Mouse (Mus musculus): ENCODE results near the gene Meis1. TPM values are rescaled to one million over a fixed set of nuclear protein-coding genes. Genes with fewer than 3 reads are reported as not detected.
A peak's percentile ranks its signal among the peaks of the same experiment; 100 is the strongest.

The Meis1 gene
- polyA plus RNA-seq, 1 experiment from 2014 or later, result 166 TPM

- Histone ChIP-seq H3K9ac (replicated peaks) (peak overlapping the region; percentile 97), H3K9me3 (replicated peaks) (no peaks in the 10 kb centered on the region), H3K4me2 (peak overlapping the region; percentile 87), H3K4me3 (replicated peaks) (peak overlapping the region; percentile 73), H3K27ac (replicated peaks) (peak overlapping the region; percentile 100), H3K27me3 (replicated peaks) (no peaks in the 10 kb centered on the region), H3K36me3 (no peaks in the 10 kb centered on the region), H3K4me1 (peaks cover 18% of the 10 kb centered on the region)
- ATAC-seq (ENCODE audit: low FRiP score), result peak; percentile 90
- WGBS, result under 1% methylated on average over 25 of the region's 25 CpGs
Measured at GRCm38 (mm10) chr11:19020371-19020824, 1.6 kb upstream of the Meis1 start.

- Histone ChIP-seq H3K9ac (replicated peaks) (peak overlapping the region; percentile 97), H3K4me3 (replicated peaks) (peak overlapping the region; percentile 73), H3K9me3 (replicated peaks) (no peaks in the 10 kb centered on the region), H3K4me1 (peaks cover 20% of the 10 kb centered on the region), H3K27ac (replicated peaks) (peak overlapping the region; percentile 100), H3K4me2 (peak overlapping the region; percentile 87), H3K36me3 (no peaks in the 10 kb centered on the region), H3K27me3 (replicated peaks) (no peaks in the 10 kb centered on the region)
- peak; percentile 33 for ATAC-seq (ENCODE audit: low FRiP score)
- under 1% methylated on average over 67 of the region's 67 CpGs for WGBS
Measured at GRCm38 (mm10) chr11:19019204-19020171, 703 bp upstream of the Meis1 start.

GRCm38 (mm10) chr11:19017719-19018413, 919 bp downstream of the Meis1 start:
- H3K36me3 ChIP-seq, result no peaks in the 10 kb centered on the region
- H3K4me2 ChIP-seq, result peak overlapping the region; percentile 87
- H3K4me1 ChIP-seq, result peaks cover 20% of the 10 kb centered on the region
- H3K27me3 ChIP-seq (replicated peaks), result no peaks in the 10 kb centered on the region
- 2% methylated on average over 14 of the region's 14 CpGs for WGBS
- ATAC-seq (ENCODE audit: low FRiP score), result no peak
- H3K9me3 ChIP-seq (replicated peaks), result no peaks in the 10 kb centered on the region
- H3K9ac ChIP-seq (replicated peaks), result peak overlapping the region; percentile 97
- H3K4me3 ChIP-seq (replicated peaks), result peak overlapping the region; percentile 73
- H3K27ac ChIP-seq (replicated peaks), result peak overlapping the region; percentile 100

GRCm38 (mm10) chr11:19017262-19017661, 1.5 kb downstream of the Meis1 start:
- peak overlapping the region; percentile 70 for H3K9ac ChIP-seq (replicated peaks)
- WGBS, result 11% methylated on average over 1 of the region's 1 CpGs
- no peak for ATAC-seq (ENCODE audit: low FRiP score)
- H3K9me3 ChIP-seq (replicated peaks), result no peaks in the 10 kb centered on the region
- H3K4me2 ChIP-seq, result peak overlapping the region; percentile 87
- peaks cover 25% of the 10 kb centered on the region for H3K4me1 ChIP-seq
- peak overlapping the region; percentile 73 for H3K4me3 ChIP-seq (replicated peaks)
- H3K36me3 ChIP-seq, result no peaks in the 10 kb centered on the region
- peak overlapping the region; percentile 100 for H3K27ac ChIP-seq (replicated peaks)
- H3K27me3 ChIP-seq (replicated peaks), result no peaks in the 10 kb centered on the region

GRCm38 (mm10) chr11:19016481-19017220, 2.1 kb downstream of the Meis1 start:
- Histone ChIP-seq H3K27me3 (replicated peaks) (no peaks in the 10 kb centered on the region), H3K27ac (replicated peaks) (peak overlapping the region; percentile 100), H3K9me3 (replicated peaks) (no peaks in the 10 kb centered on the region), H3K9ac (replicated peaks) (peak overlapping the region; percentile 70), H3K4me3 (replicated peaks) (peak overlapping the region; percentile 73), H3K36me3 (no peaks in the 10 kb centered on the region), H3K4me2 (peak overlapping the region; percentile 87), H3K4me1 (peaks cover 22% of the 10 kb centered on the region)
- 4% methylated on average over 10 of the region's 10 CpGs for WGBS
- ATAC-seq (ENCODE audit: low FRiP score), result no peak

- no peak for ATAC-seq (ENCODE audit: low FRiP score)
- Histone ChIP-seq H3K9me3 (replicated peaks) (no peaks in the 10 kb centered on the region), H3K27ac (replicated peaks) (peak overlapping the region; percentile 100), H3K4me2 (peak overlapping the region; percentile 87), H3K9ac (replicated peaks) (peak overlapping the region; percentile 70), H3K4me3 (replicated peaks) (peak overlapping the region; percentile 73), H3K36me3 (no peaks in the 10 kb centered on the region), H3K4me1 (peaks cover 18% of the 10 kb centered on the region), H3K27me3 (replicated peaks) (no peaks in the 10 kb centered on the region)
- 2% methylated on average over 37 of the region's 37 CpGs for WGBS
Measured at GRCm38 (mm10) chr11:19015731-19016461, 2.9 kb downstream of the Meis1 start.

GRCm38 (mm10) chr11:19015381-19015730, 3.4 kb downstream of the Meis1 start:
- Histone ChIP-seq H3K4me2 (peak overlapping the region; percentile 87), H3K4me1 (peaks cover 22% of the 10 kb centered on the region), H3K9ac (replicated peaks) (peak overlapping the region; percentile 70), H3K27me3 (replicated peaks) (no peaks in the 10 kb centered on the region), H3K4me3 (replicated peaks) (peak overlapping the region; percentile 73), H3K9me3 (replicated peaks) (no peaks in the 10 kb centered on the region), H3K27ac (replicated peaks) (peak overlapping the region; percentile 100), H3K36me3 (no peaks in the 10 kb centered on the region)
- WGBS, result 3% methylated on average over 5 of the region's 5 CpGs
- no peak for ATAC-seq (ENCODE audit: low FRiP score)

- H3K9me3 ChIP-seq (replicated peaks), result no peaks in the 10 kb centered on the region
- H3K27ac ChIP-seq (replicated peaks), result peak overlapping the region; percentile 100
- peaks cover 29% of the 10 kb centered on the region for H3K4me1 ChIP-seq
- peak overlapping the region; percentile 70 for H3K9ac ChIP-seq (replicated peaks)
- H3K27me3 ChIP-seq (replicated peaks), result no peaks in the 10 kb centered on the region
- H3K4me2 ChIP-seq, result peak overlapping the region; percentile 87
- H3K4me3 ChIP-seq (replicated peaks), result peak overlapping the region; percentile 73
- no peak for ATAC-seq (ENCODE audit: low FRiP score)
- 1% methylated on average over 35 of the region's 35 CpGs for WGBS
- no peaks in the 10 kb centered on the region for H3K36me3 ChIP-seq
Measured at GRCm38 (mm10) chr11:19014441-19015161, 4.2 kb downstream of the Meis1 start.

- Histone ChIP-seq H3K4me3 (replicated peaks) (peak overlapping the region; percentile 73), H3K9ac (replicated peaks) (peak overlapping the region; percentile 70), H3K27me3 (replicated peaks) (no peaks in the 10 kb centered on the region), H3K36me3 (no peaks in the 10 kb centered on the region), H3K4me1 (peaks cover 32% of the 10 kb centered on the region), H3K27ac (replicated peaks) (peak overlapping the region; percentile 100), H3K9me3 (replicated peaks) (no peaks in the 10 kb centered on the region), H3K4me2 (peak overlapping the region; percentile 87)
- WGBS, result 5% methylated on average over 12 of the region's 12 CpGs
- ATAC-seq (ENCODE audit: low FRiP score), result no peak
Measured at GRCm38 (mm10) chr11:19014113-19014440, 4.7 kb downstream of the Meis1 start.

All from neural tube, embryonic 15.5 days (tissue).